Mouse (Mus musculus): Measurements from ENCODE around the gene Gm20388. TPM values are rescaled to one million over a fixed set of nuclear protein-coding genes. Genes with fewer than 3 reads are reported as not detected.
A peak's percentile ranks its signal among the peaks of the same experiment; 100 is the strongest.

Gm20388 gene
- polyA plus RNA-seq, 1 experiment, result 28.1 TPM

- Histone ChIP-seq H3K27me3 (ENCODE audit: control insufficient read depth, insufficient read depth, low read length, poor library complexity, severe bottlenecking) (0 out of 2 replicates have a peak, but pooled peaks cover 2% of the 10 kb centered on the region), H3K9me3 (replicated peaks; ENCODE audit: control insufficient read depth, insufficient read depth, low read length, poor library complexity, severe bottlenecking) (no peaks in the 10 kb centered on the region), H3K4me1 (ENCODE audit: control insufficient read depth, insufficient read depth, low read length) (no peaks in the 10 kb centered on the region), H3K36me3 (ENCODE audit: control insufficient read depth, insufficient read depth, low read length, poor library complexity, severe bottlenecking) (no peaks in the 10 kb centered on the region), H3K27ac (ENCODE audit: insufficient read depth, low read length) (no peak overlapping the region), H3K9ac (ENCODE audit: low read depth, poor library complexity, severe bottlenecking) (peak overlapping the region; percentile 55), H3K4me3 (ENCODE audit: low read depth, low read length) (peak overlapping the region; percentile 41)
- TF ChIP-seq POLR2A (IDR thresholded peaks at IDR 0.05; ENCODE audit: insufficient read depth, low read length) (no peak), EP300 (IDR thresholded peaks at IDR 0.05; ENCODE audit: insufficient read depth, low read depth, low read length) (no peak)
These were observed 354.4 kb downstream of the Gm20388 start for GRCm38 (mm10) chr8:120264944-120265453.

DNA sequence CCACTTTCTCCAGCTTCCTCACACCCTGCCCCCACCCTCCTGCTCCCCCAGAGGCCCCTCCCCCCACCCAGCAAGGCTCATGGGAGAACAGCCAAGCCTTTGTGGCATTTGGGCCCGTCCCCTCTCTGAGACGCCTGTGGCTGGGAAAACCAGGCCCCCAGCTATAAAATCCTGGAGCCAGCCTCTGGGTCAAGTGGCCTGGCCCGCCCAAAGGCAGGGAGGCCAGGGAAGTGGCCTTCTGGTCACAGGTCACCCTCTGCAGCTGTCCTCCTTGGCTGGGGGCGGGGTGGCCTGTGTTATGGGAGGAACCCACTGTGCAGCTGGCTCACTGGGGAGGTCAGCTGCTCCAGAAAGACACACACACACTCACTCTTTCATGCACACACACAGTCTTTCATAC is 354.8 kb downstream of the Gm20388 start:
- no peak overlapping the region for H3K4me3 ChIP-seq (ENCODE audit: low read depth, low read length)
- no peak overlapping the region for H3K27ac ChIP-seq (ENCODE audit: insufficient read depth, low read length)
- H3K4me1 ChIP-seq (ENCODE audit: control insufficient read depth, insufficient read depth, low read length), result no peaks in the 10 kb centered on the region
- no peaks in the 10 kb centered on the region for H3K9me3 ChIP-seq (replicated peaks; ENCODE audit: control insufficient read depth, insufficient read depth, low read length, poor library complexity, severe bottlenecking)
- peak overlapping the region; percentile 55 for H3K9ac ChIP-seq (ENCODE audit: low read depth, poor library complexity, severe bottlenecking)
- no peak for TF ChIP-seq POLR2A (IDR thresholded peaks at IDR 0.05; ENCODE audit: insufficient read depth, low read length)
- TF ChIP-seq CTCF (IDR thresholded peaks at IDR 0.05; ENCODE audit: low read depth, low read length), result no peak
- no peak for TF ChIP-seq EP300 (IDR thresholded peaks at IDR 0.05; ENCODE audit: insufficient read depth, low read depth, low read length)
- no peaks in the 10 kb centered on the region for H3K36me3 ChIP-seq (ENCODE audit: control insufficient read depth, insufficient read depth, low read length, poor library complexity, severe bottlenecking)
- 0 out of 2 replicates have a peak, but pooled peaks cover 2% of the 10 kb centered on the region for H3K27me3 ChIP-seq (ENCODE audit: control insufficient read depth, insufficient read depth, low read length, poor library complexity, severe bottlenecking)

- H3K36me3 ChIP-seq (ENCODE audit: control insufficient read depth, insufficient read depth, low read length, poor library complexity, severe bottlenecking), result no peaks in the 10 kb centered on the region
- no peak overlapping the region for H3K27ac ChIP-seq (ENCODE audit: insufficient read depth, low read length)
- H3K9me3 ChIP-seq (replicated peaks; ENCODE audit: control insufficient read depth, insufficient read depth, low read length, poor library complexity, severe bottlenecking), result no peaks in the 10 kb centered on the region
- no peaks in the 10 kb centered on the region for H3K4me1 ChIP-seq (ENCODE audit: control insufficient read depth, insufficient read depth, low read length)
- peak overlapping the region; percentile 9; the same call in 1 of the 2 replicates for H3K4me3 ChIP-seq (ENCODE audit: low read depth, low read length)
- peak overlapping the region; percentile 28 for H3K9ac ChIP-seq (ENCODE audit: low read depth, poor library complexity, severe bottlenecking)
- 0 out of 2 replicates have a peak, but pooled peaks cover 2% of the 10 kb centered on the region for H3K27me3 ChIP-seq (ENCODE audit: control insufficient read depth, insufficient read depth, low read length, poor library complexity, severe bottlenecking)
- TF ChIP-seq CTCF (IDR thresholded peaks at IDR 0.05; ENCODE audit: low read depth, low read length) (no peak), POLR2A (IDR thresholded peaks at IDR 0.05; ENCODE audit: insufficient read depth, low read length) (no peak), EP300 (IDR thresholded peaks at IDR 0.05; ENCODE audit: insufficient read depth, low read depth, low read length) (no peak)
These were observed 357.9 kb downstream of the Gm20388 start for GRCm38 (mm10) chr8:120268541-120268980.

- Histone ChIP-seq H3K4me3 (ENCODE audit: low read depth, low read length) (no peak overlapping the region), H3K9ac (ENCODE audit: low read depth, poor library complexity, severe bottlenecking) (no peak overlapping the region), H3K27ac (ENCODE audit: insufficient read depth, low read length) (no peak overlapping the region), H3K4me1 (ENCODE audit: control insufficient read depth, insufficient read depth, low read length) (no peaks in the 10 kb centered on the region), H3K36me3 (ENCODE audit: control insufficient read depth, insufficient read depth, low read length, poor library complexity, severe bottlenecking) (no peaks in the 10 kb centered on the region), H3K9me3 (replicated peaks; ENCODE audit: control insufficient read depth, insufficient read depth, low read length, poor library complexity, severe bottlenecking) (no peaks in the 10 kb centered on the region), H3K27me3 (ENCODE audit: control insufficient read depth, insufficient read depth, low read length, poor library complexity, severe bottlenecking) (0 out of 2 replicates have a peak, but pooled peaks cover 2% of the 10 kb centered on the region)
- TF ChIP-seq EP300 (IDR thresholded peaks at IDR 0.05; ENCODE audit: insufficient read depth, low read depth, low read length), result no peak
These were observed 359.8 kb downstream of the Gm20388 start for GRCm38 (mm10) chr8:120270449-120270848.

DNA sequence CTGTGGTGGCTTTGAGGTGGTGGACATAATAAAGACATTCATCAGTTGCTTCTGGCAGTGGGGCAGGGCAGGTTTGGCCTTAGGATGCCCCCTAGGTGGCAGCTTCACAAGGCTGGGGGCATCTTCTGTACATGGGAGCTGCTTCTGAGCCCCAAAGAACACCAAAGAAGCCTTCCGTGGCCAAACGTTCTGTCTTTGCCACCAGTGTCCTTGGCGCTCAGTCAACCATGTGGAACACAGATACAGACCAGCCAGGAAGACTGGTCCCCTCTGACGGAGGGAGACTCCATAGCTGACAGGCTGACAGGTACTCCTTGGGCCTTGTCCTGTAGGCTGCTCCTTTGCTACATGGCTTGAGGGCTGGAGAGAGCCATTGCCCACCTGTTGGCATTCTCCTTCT is 362.8 kb downstream of the Gm20388 start:
- no peak overlapping the region for H3K9ac ChIP-seq (ENCODE audit: low read depth, poor library complexity, severe bottlenecking)
- no peak overlapping the region for H3K27ac ChIP-seq (ENCODE audit: insufficient read depth, low read length)
- H3K4me3 ChIP-seq (ENCODE audit: low read depth, low read length), result no peak overlapping the region
- 0 out of 2 replicates have a peak, but pooled peaks cover 2% of the 10 kb centered on the region for H3K27me3 ChIP-seq (ENCODE audit: control insufficient read depth, insufficient read depth, low read length, poor library complexity, severe bottlenecking)
- peaks cover 4% of the 10 kb centered on the region for H3K4me1 ChIP-seq (ENCODE audit: control insufficient read depth, insufficient read depth, low read length)
- TF ChIP-seq EP300 (IDR thresholded peaks at IDR 0.05; ENCODE audit: insufficient read depth, low read depth, low read length) (no peak), CTCF (IDR thresholded peaks at IDR 0.05; ENCODE audit: low read depth, low read length) (no peak), POLR2A (IDR thresholded peaks at IDR 0.05; ENCODE audit: insufficient read depth, low read length) (no peak)
- H3K36me3 ChIP-seq (ENCODE audit: control insufficient read depth, insufficient read depth, low read length, poor library complexity, severe bottlenecking), result no peaks in the 10 kb centered on the region
- H3K9me3 ChIP-seq (replicated peaks; ENCODE audit: control insufficient read depth, insufficient read depth, low read length, poor library complexity, severe bottlenecking), result no peaks in the 10 kb centered on the region

GRCm38 (mm10) chr8:120276051-120276890 is 365.6 kb downstream of the Gm20388 start:
- peak overlapping the region; percentile 53 for H3K4me3 ChIP-seq (ENCODE audit: low read depth, low read length)
- peaks cover 4% of the 10 kb centered on the region for H3K4me1 ChIP-seq (ENCODE audit: control insufficient read depth, insufficient read depth, low read length)
- no peaks in the 10 kb centered on the region for H3K9me3 ChIP-seq (replicated peaks; ENCODE audit: control insufficient read depth, insufficient read depth, low read length, poor library complexity, severe bottlenecking)
- peak overlapping the region; percentile 49 for H3K9ac ChIP-seq (ENCODE audit: low read depth, poor library complexity, severe bottlenecking)
- H3K27ac ChIP-seq (ENCODE audit: insufficient read depth, low read length), result peak overlapping the region; percentile 36
- no peaks in the 10 kb centered on the region for H3K27me3 ChIP-seq (ENCODE audit: control insufficient read depth, insufficient read depth, low read length, poor library complexity, severe bottlenecking)
- peak; percentile 65; the same call in 1 of the 2 replicates for TF ChIP-seq EP300 (IDR thresholded peaks at IDR 0.05; ENCODE audit: insufficient read depth, low read depth, low read length)
- TF ChIP-seq CTCF (IDR thresholded peaks at IDR 0.05; ENCODE audit: low read depth, low read length), result no peak
- no peaks in the 10 kb centered on the region for H3K36me3 ChIP-seq (ENCODE audit: control insufficient read depth, insufficient read depth, low read length, poor library complexity, severe bottlenecking)

Data from ES-Bruce4 (cell line).